Mouse (Mus musculus) cortical plate, adult 2 months (tissue): ENCODE measurements around the gene Chchd1. TPM values are rescaled to one million over a fixed set of nuclear protein-coding genes. Genes with fewer than 3 reads are reported as not detected.
"Not testable (repeated sequence)": the region's sequence is repeated elsewhere in the genome, so short reads cannot be mapped to it uniquely, and the experiment has no call there.

Experiments
- H3K27ac ChIP-seq: fragments of 200-500 bp; 2 replicates; pipeline ENCODE4 v1.5.1; 2012; ENCODE audit warnings: low read length, control low read depth, inconsistent platforms; ENCODE audit not compliant: insufficient read depth
- H3K4me1 ChIP-seq: fragments of 200-500 bp; 2 replicates; pipeline ENCODE4 v1.6.1; 2011; ENCODE audit warnings: low read length; ENCODE audit not compliant: control insufficient read depth, insufficient read depth
- H3K4me3 ChIP-seq: fragments of 200-500 bp; 2 replicates; pipeline ENCODE4 v1.5.1; 2011; ENCODE audit warnings: mild to moderate bottlenecking, low read length, control low read depth; ENCODE audit not compliant: insufficient read depth
- CTCF ChIP-seq: fragments of 200-500 bp; IDR thresholded peaks from 2 replicates; pipeline ENCODE4 v1.5.1; 2011; ENCODE audit warnings: mild to moderate bottlenecking, control low read depth, low read length; ENCODE audit not compliant: insufficient read depth; ENCODE audit errors: extremely low read depth
- POLR2A ChIP-seq: fragments of 200-500 bp; IDR thresholded peaks from 2 replicates; pipeline ENCODE4 v1.6.1; 2011; ENCODE audit warnings: mild to moderate bottlenecking, low read length, control low read depth; ENCODE audit not compliant: insufficient read depth; ENCODE audit errors: extremely low read depth
- polyA plus RNA-seq: library from polyadenylated mRNA; depleted of rRNA; stranded (reverse); fragments of >200 nt; gene quantifications from 2 replicates; pipeline ENCODE4 v1.2.3, GENCODE M21; 2012

The Chchd1 gene
- polyA plus RNA-seq, 1 experiment: 85.9 TPM

GRCm38 (mm10) chr14:20698515-20698914 is 4.3 kb upstream of the Chchd1 start:
- TF ChIP-seq CTCF: no peak
- TF ChIP-seq POLR2A: no peak
- Histone ChIP-seq H3K4me1 (peaks cover 6% of the 10 kb centered on the region), H3K4me3 (no peak overlapping the region), H3K27ac (no peak overlapping the region)

- TF ChIP-seq POLR2A (no peak), CTCF (no peak)
- peaks cover 6% of the 10 kb centered on the region for H3K4me1 ChIP-seq
- H3K27ac ChIP-seq: no peak overlapping the region
- no peak overlapping the region for H3K4me3 ChIP-seq
These were observed 2.4 kb upstream of the Chchd1 start for GRCm38 (mm10) chr14:20700362-20700761.

GRCm38 (mm10) chr14:20701554-20701953 is 1.3 kb upstream of the Chchd1 start:
- H3K4me1 ChIP-seq: peaks cover 3% of the 10 kb centered on the region

GRCm38 (mm10) chr14:20702096-20702740 is 588 bp upstream of the Chchd1 start:
- TF ChIP-seq POLR2A (no peak), CTCF (no peak)
- Histone ChIP-seq H3K4me3 (peak overlapping the region; percentile 65), H3K27ac (peak overlapping the region; percentile 61), H3K4me1 (peaks cover 3% of the 10 kb centered on the region)

More at GRCm38 (mm10) chr14:20701554-20701953, 1.3 kb upstream of the Chchd1 start:
- Histone ChIP-seq H3K27ac (no peak overlapping the region), H3K4me3 (peak overlapping the region; percentile 65; the same call in 1 of the 2 replicates)
- TF ChIP-seq POLR2A: no peak
- no peak for TF ChIP-seq CTCF

- not testable (repeated sequence) for H3K4me1 ChIP-seq, H3K27ac ChIP-seq
- peak overlapping the region; percentile 65 for H3K4me3 ChIP-seq
These were observed 655 bp downstream of the Chchd1 start for GRCm38 (mm10) chr14:20703461-20703860.

GRCm38 (mm10) chr14:20707201-20708190 is 4.7 kb downstream of the Chchd1 start, which contains the start of gene Zswim8:
TSS of gene Zswim8 (plus strand) at chr14:20707552.
- peak; percentile 62 for TF ChIP-seq POLR2A
- TF ChIP-seq CTCF: no peak
- Histone ChIP-seq H3K4me1 (peaks cover 5% of the 10 kb centered on the region; the same call in 1 of the 2 replicates), H3K27ac (peak within 1 kb of the TSS; percentile 61), H3K4me3 (peak within 1 kb of the TSS; percentile 53)

GRCm38 (mm10) chr14:20708239-20708638 is 5.4 kb downstream of the Chchd1 start:
- Histone ChIP-seq H3K4me3 (peak overlapping the region; percentile 53), H3K4me1 (peaks cover 5% of the 10 kb centered on the region; the same call in 1 of the 2 replicates), H3K27ac (no peak overlapping the region; the same call in 1 of the 2 replicates)
- no peak for TF ChIP-seq CTCF
- no peak for TF ChIP-seq POLR2A

- Histone ChIP-seq H3K27ac (no peak overlapping the region), H3K4me3 (no peak overlapping the region), H3K4me1 (no peaks in the 10 kb centered on the region; the same call in 1 of the 2 replicates)
- no peak for TF ChIP-seq CTCF
- no peak for TF ChIP-seq POLR2A
These were observed 11.0 kb downstream of the Chchd1 start for GRCm38 (mm10) chr14:20713832-20714231.

- Histone ChIP-seq H3K4me3 (no peak overlapping the region), H3K4me1 (no peaks in the 10 kb centered on the region), H3K27ac (no peak overlapping the region)
- no peak for TF ChIP-seq POLR2A
- TF ChIP-seq CTCF: no peak
These were observed 15.6 kb downstream of the Chchd1 start for GRCm38 (mm10) chr14:20718443-20718842.

GRCm38 (mm10) chr14:20719767-20720166 is 17.0 kb downstream of the Chchd1 start:
- Histone ChIP-seq H3K4me1 (no peaks in the 10 kb centered on the region), H3K27ac (no peak overlapping the region), H3K4me3 (no peak overlapping the region)
- TF ChIP-seq POLR2A: no peak
- TF ChIP-seq CTCF: no peak
